Mouse (Mus musculus) hindbrain, embryonic 10.5 days (tissue): Measurements from ENCODE around the gene Zfp986. TPM values are rescaled to one million over a fixed set of nuclear protein-coding genes. Genes with fewer than 3 reads are reported as not detected.
"Not testable (repeated sequence)": the region's sequence is repeated elsewhere in the genome, so short reads cannot be mapped to it uniquely, and the experiment has no call there.

Experiments used
- DNase-seq: peaks from one replicate; pipeline ENCODE4 v3.0.0-alpha.2; 2017; ENCODE audit warnings: low spot score
- H3K27ac ChIP-seq: fragments of 300-500 bp; sonication (generic); 2 replicates; pipeline ENCODE4 v1.5.1; 2016; ENCODE audit warnings: mild to moderate bottlenecking, moderate library complexity
- H3K27me3 ChIP-seq: fragments of 300-500 bp; sonication (generic); 2 replicates; pipeline ENCODE4 v1.6.1; 2016; ENCODE audit warnings: mild to moderate bottlenecking; ENCODE audit not compliant: poor library complexity, insufficient read depth, severe bottlenecking
- H3K36me3 ChIP-seq: fragments of 300-500 bp; sonication (generic); 2 replicates; pipeline ENCODE4 v1.6.1; 2016; ENCODE audit warnings: mild to moderate bottlenecking, moderate library complexity
- H3K4me1 ChIP-seq: fragments of 300-500 bp; sonication (generic); replicated peaks from 2 replicates; pipeline ENCODE4 v1.6.1; 2016; ENCODE audit warnings: mild to moderate bottlenecking
- H3K4me3 ChIP-seq: fragments of 300-500 bp; sonication (generic); 2 replicates; pipeline ENCODE4 v1.5.1; 2016; ENCODE audit warnings: mild to moderate bottlenecking, moderate library complexity
- H3K9me3 ChIP-seq: fragments of 300-500 bp; sonication (generic); 2 replicates; pipeline ENCODE4 v1.6.1; 2016; ENCODE audit warnings: mild to moderate bottlenecking, moderate library complexity
- WGBS: fragments of 180-500 bp; shearing (Covaris S2); methylation state at CpG from one replicate; pipeline ENCODE4 v1.1.7; 2016; 5-methylcytosine and 5-hydroxymethylcytosine counted together
- polyA plus RNA-seq: library from polyadenylated mRNA; unstranded; fragments of >200 nt; fragmentation: Nextera tagmentation; extraction: Ambion mirVana; gene quantifications from 2 replicates; pipeline ENCODE4 v1.2.1, GENCODE M21; 2016

Gene Zfp986
- not detected in 2 replicates for polyA plus RNA-seq

- not testable (repeated sequence) for DNase-seq, H3K4me1 ChIP-seq
- WGBS, result 81% methylated on average over 3 of the region's 3 CpGs
These were observed at the start of gene Zfp986 for GRCm38 (mm10) chr4:145868494-145868893. Gene Zfp986 (plus strand): TSS chr4:145868794.

GRCm38 (mm10) chr4:145819946-145820345 is 48.6 kb upstream of the Zfp986 start:
- not testable (repeated sequence) for H3K27ac ChIP-seq, H3K36me3 ChIP-seq, H3K27me3 ChIP-seq, DNase-seq, H3K4me1 ChIP-seq, H3K4me3 ChIP-seq, H3K9me3 ChIP-seq
- no CpG with 5 or more reads among the region's 2 CpGs for WGBS

More at GRCm38 (mm10) chr4:145868494-145868893, at the start of gene Zfp986:
- not testable (repeated sequence) for H3K27me3 ChIP-seq, H3K36me3 ChIP-seq, H3K4me3 ChIP-seq, H3K27ac ChIP-seq
- peaks cover 12% of the 10 kb centered on the region for H3K9me3 ChIP-seq

GRCm38 (mm10) chr4:145825606-145826005 is 43.0 kb upstream of the Zfp986 start:
- H3K27me3 ChIP-seq, H3K9me3 ChIP-seq, H3K36me3 ChIP-seq, DNase-seq, H3K27ac ChIP-seq, H3K4me3 ChIP-seq, H3K4me1 ChIP-seq: not testable (repeated sequence)
- WGBS, result 89% methylated on average over 5 of the region's 8 CpGs

- not testable (repeated sequence) for H3K4me3 ChIP-seq, H3K36me3 ChIP-seq, H3K27ac ChIP-seq, H3K27me3 ChIP-seq, DNase-seq, H3K4me1 ChIP-seq
- 96% methylated on average over 1 of the region's 14 CpGs for whole genome bisulfite sequencing
- H3K9me3 ChIP-seq, result peaks cover 14% of the 10 kb centered on the region
These were observed 37.1 kb upstream of the Zfp986 start for GRCm38 (mm10) chr4:145831328-145832062.

- not testable (repeated sequence) for H3K27ac ChIP-seq, DNase-seq, H3K36me3 ChIP-seq, H3K4me1 ChIP-seq, H3K27me3 ChIP-seq, H3K4me3 ChIP-seq
- peaks cover 19% of the 10 kb centered on the region for H3K9me3 ChIP-seq
- WGBS, result 85% methylated on average over 7 of the region's 18 CpGs
These were observed 32.2 kb upstream of the Zfp986 start for GRCm38 (mm10) chr4:145836300-145836862.

- not testable (repeated sequence) for H3K4me1 ChIP-seq, H3K27ac ChIP-seq, H3K36me3 ChIP-seq, H3K27me3 ChIP-seq, H3K4me3 ChIP-seq, DNase-seq
- peaks cover 19% of the 10 kb centered on the region for H3K9me3 ChIP-seq
- WGBS, result 61% methylated on average over 56 of the region's 75 CpGs
These were observed 31.6 kb upstream of the Zfp986 start for GRCm38 (mm10) chr4:145836863-145837440.

- H3K36me3 ChIP-seq, DNase-seq, H3K4me1 ChIP-seq, H3K27ac ChIP-seq, H3K27me3 ChIP-seq, H3K4me3 ChIP-seq: not testable (repeated sequence)
- peaks cover 12% of the 10 kb centered on the region for H3K9me3 ChIP-seq
These were observed 21.8 kb upstream of the Zfp986 start for GRCm38 (mm10) chr4:145846793-145847192.

- not testable (repeated sequence) for H3K4me1 ChIP-seq, H3K27me3 ChIP-seq, H3K4me3 ChIP-seq, DNase-seq, H3K27ac ChIP-seq, H3K36me3 ChIP-seq
- peaks cover 14% of the 10 kb centered on the region for H3K9me3 ChIP-seq
- WGBS, result 73% methylated on average over 4 of the region's 4 CpGs
These were observed 20.3 kb upstream of the Zfp986 start for GRCm38 (mm10) chr4:145848183-145848890.

GRCm38 (mm10) chr4:145848891-145849214 is 19.7 kb upstream of the Zfp986 start:
- not testable (repeated sequence) for H3K27me3 ChIP-seq, H3K4me1 ChIP-seq, H3K4me3 ChIP-seq, H3K36me3 ChIP-seq, H3K27ac ChIP-seq, DNase-seq
- peaks cover 14% of the 10 kb centered on the region for H3K9me3 ChIP-seq
- 75% methylated on average over 3 of the region's 3 CpGs for WGBS

- WGBS, result 68% methylated on average over 8 of the region's 9 CpGs
- not testable (repeated sequence) for DNase-seq, H3K4me1 ChIP-seq
These were observed 17.2 kb upstream of the Zfp986 start for GRCm38 (mm10) chr4:145851421-145851820.

GRCm38 (mm10) chr4:145863872-145864271 is 4.7 kb upstream of the Zfp986 start:
- not testable (repeated sequence) for DNase-seq, H3K27me3 ChIP-seq, H3K9me3 ChIP-seq, H3K36me3 ChIP-seq, H3K4me3 ChIP-seq, H3K27ac ChIP-seq, H3K4me1 ChIP-seq
- 89% methylated on average over 5 of the region's 8 CpGs for WGBS

More at GRCm38 (mm10) chr4:145851421-145851820, 17.2 kb upstream of the Zfp986 start:
- H3K4me3 ChIP-seq, H3K36me3 ChIP-seq, H3K27ac ChIP-seq, H3K27me3 ChIP-seq: not testable (repeated sequence)
- peaks cover 14% of the 10 kb centered on the region for H3K9me3 ChIP-seq
